Mouse (Mus musculus) lung, postnatal 36 days (tissue): ENCODE results near the gene Parl.

Experiments used
- DNase-seq: peaks from one replicate; pipeline ENCODE4 v3.0.0; 2022; ENCODE audit warnings: mixed read lengths

Parl gene

GRCm38 (mm10) chr16:20234406-20234805 lies 67.8 kb downstream of the Parl start:
- no peak for DNase-seq
